In the genomic region with DNA sequence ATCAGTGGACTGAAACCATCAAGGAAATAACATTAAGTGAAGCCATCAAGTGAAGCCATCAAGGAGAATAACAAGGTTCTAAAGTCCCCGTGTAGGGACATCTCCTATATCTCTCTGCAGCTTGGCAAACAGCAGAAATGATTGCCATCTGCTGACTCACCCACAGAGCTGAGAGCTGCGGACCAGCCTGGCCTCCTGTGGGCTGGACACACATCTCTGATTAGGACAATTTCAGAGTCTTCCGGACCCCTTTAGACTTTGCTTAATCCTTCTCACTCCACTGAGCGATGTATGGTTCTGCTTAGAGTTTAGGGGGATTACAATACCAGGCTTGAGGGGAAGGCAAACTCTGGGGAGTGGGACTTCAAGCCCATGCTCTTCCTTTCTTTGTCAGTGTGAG, we compare ENCODE assay signal across 20 mouse cellular contexts.
A peak's percentile ranks its signal among the peaks of the same experiment; 100 is the strongest.
DNase-seq lines count a peak whose midpoint lies in the region; ATAC-seq and TF ChIP-seq lines count a peak whose summit lies in the region.
"Had no signal": no experiment of that assay in that cellular context is flagged by ENCODE, and none has a peak within 500 bp of the region (broad histone marks: within the 10 kb centered on the region; RNA-seq: fewer than 3 reads in every experiment).

No protein-coding gene starts in this region.

- no peak overlapping the region for H3K27ac ChIP-seq in midbrain, embryonic 12.5 days (replicated peaks)
- H3K27ac ChIP-seq in midbrain, embryonic 11.5 days (ENCODE audit: low read depth, low read length): no peak overlapping the region
- H3K27ac ChIP-seq in hindbrain, postnatal 0 days: no peak overlapping the region
- H3K27ac ChIP-seq: embryonic facial prominence, embryonic 12.5 days; kidney, embryonic 15.5 days had no signal

- no peak overlapping the region for H3K4me3 ChIP-seq in midbrain, embryonic 12.5 days
- no peak overlapping the region for H3K4me3 ChIP-seq in midbrain, embryonic 11.5 days (ENCODE audit: low read depth, low read length)
- no peak overlapping the region for H3K4me3 ChIP-seq in hindbrain, postnatal 0 days (ENCODE audit: low read length)
- H3K4me3 ChIP-seq: embryonic facial prominence, embryonic 12.5 days; kidney, embryonic 15.5 days had no signal

- DNase-seq in heart, adult 11 months: peak; percentile 62
- DNase-seq in heart, postnatal 14 days: no peak
- DNase-seq in midbrain, embryonic 11.5 days (ENCODE audit: low spot score, missing footprints): no peak
- no peak for DNase-seq in hindbrain, postnatal 0 days (ENCODE audit: low spot score)
- DNase-seq in retina, embryonic 14.5 days (ENCODE audit: low spot score): peak; percentile 20
- DNase-seq in kidney, adult 8-10 months: no peak
- DNase-seq: adrenal gland, adult 8-10 months; cerebellum, adult 11-12 months; gastrocnemius, postnatal 36 days; heart, postnatal 36 days; kidney, postnatal 36 days; layer of hippocampus, postnatal 36 days; lung, postnatal 4 days; right cerebral cortex, postnatal 25 days; thymus, postnatal 25 days had no signal

- 0 out of 2 replicates have a peak, but pooled peaks have one; percentile 38 for ATAC-seq in midbrain, embryonic 12.5 days (ENCODE audit: low FRiP score, low read depth)
- no peak for ATAC-seq in midbrain, embryonic 11.5 days (ENCODE audit: low FRiP score)
- ATAC-seq in hindbrain, postnatal 0 days: peak; percentile 38
- ATAC-seq: activated CD4-positive, CD25-positive, alpha-beta regulatory T cell, adult 4 months; intestine, embryonic 16.5 days had no signal

- intact Hi-C loops in heart, postnatal 14 days (cut with DNase I): no loop called here

- 21% methylated on average over 4 of the region's 4 CpGs for WGBS in midbrain, embryonic 12.5 days
- WGBS in midbrain, embryonic 11.5 days: 29% methylated on average over 4 of the region's 4 CpGs
- 39% methylated on average over 4 of the region's 4 CpGs for WGBS in hindbrain, postnatal 0 days

- H3K9me3 ChIP-seq in midbrain, embryonic 12.5 days: no peaks in the 10 kb centered on the region
- no peaks in the 10 kb centered on the region for H3K9me3 ChIP-seq in midbrain, embryonic 11.5 days (ENCODE audit: control insufficient read depth, low read length)
- no peaks in the 10 kb centered on the region for H3K9me3 ChIP-seq in hindbrain, postnatal 0 days (ENCODE audit: low read length)
- H3K9me3 ChIP-seq: embryonic facial prominence, embryonic 12.5 days; kidney, embryonic 15.5 days had no signal

- TF ChIP-seq CTCF in hindbrain, postnatal 0 days (IDR thresholded peaks at IDR 0.05; ENCODE audit: low read depth): no peak

- H3K4me1 ChIP-seq in midbrain, embryonic 12.5 days: peaks cover 18% of the 10 kb centered on the region; the same call in 1 of the 2 replicates
- H3K4me1 ChIP-seq in midbrain, embryonic 11.5 days (ENCODE audit: control insufficient read depth, insufficient read depth, low read length): peaks cover 4% of the 10 kb centered on the region
- no peaks in the 10 kb centered on the region; the same call in 1 of the 2 replicates for H3K4me1 ChIP-seq in hindbrain, postnatal 0 days (ENCODE audit: insufficient read depth, low read length)
- H3K4me1 ChIP-seq: embryonic facial prominence, embryonic 12.5 days had no signal

- H3K27me3 ChIP-seq in midbrain, embryonic 12.5 days: peaks cover 8% of the 10 kb centered on the region; the same call in 1 of the 2 replicates
- H3K27me3 ChIP-seq in midbrain, embryonic 11.5 days (ENCODE audit: control insufficient read depth, insufficient read depth, low read length): no peaks in the 10 kb centered on the region
- H3K27me3 ChIP-seq in hindbrain, postnatal 0 days (ENCODE audit: insufficient read depth, low read length): no peaks in the 10 kb centered on the region
- H3K27me3 ChIP-seq: embryonic facial prominence, embryonic 12.5 days; kidney, embryonic 15.5 days had no signal

- no peak overlapping the region for H3K9ac ChIP-seq in midbrain, embryonic 12.5 days (replicated peaks)
- H3K9ac ChIP-seq in midbrain, embryonic 11.5 days (ENCODE audit: low read length): no peak overlapping the region
- no peak overlapping the region for H3K9ac ChIP-seq in hindbrain, postnatal 0 days (replicated peaks; ENCODE audit: low read length)
- H3K9ac ChIP-seq: embryonic facial prominence, embryonic 12.5 days; kidney, embryonic 15.5 days had no signal

- no peaks in the 10 kb centered on the region for H3K36me3 ChIP-seq in midbrain, embryonic 12.5 days
- no peaks in the 10 kb centered on the region for H3K36me3 ChIP-seq in midbrain, embryonic 11.5 days (ENCODE audit: control insufficient read depth, insufficient read depth, low read length)
- H3K36me3 ChIP-seq in hindbrain, postnatal 0 days (ENCODE audit: insufficient read depth, low read length): no peaks in the 10 kb centered on the region
- H3K36me3 ChIP-seq: embryonic facial prominence, embryonic 12.5 days; kidney, embryonic 15.5 days had no signal

- H3K4me2 ChIP-seq in midbrain, embryonic 12.5 days (replicated peaks): no peak overlapping the region
- no peak overlapping the region for H3K4me2 ChIP-seq in midbrain, embryonic 11.5 days
- H3K4me2 ChIP-seq in hindbrain, postnatal 0 days (ENCODE audit: low read depth, low read length): no peak overlapping the region
- H3K4me2 ChIP-seq: embryonic facial prominence, embryonic 12.5 days; kidney, embryonic 15.5 days had no signal

Comparison
In these comparisons a context has a peak if more than half of its experiments do, and no peak if none do; other contexts are left out.
1. DNase-seq: peak in heart, adult 11 months (single experiment) and retina, embryonic 14.5 days (single experiment); none in heart, postnatal 14 days (0 of 2), midbrain, embryonic 11.5 days (single experiment), hindbrain, postnatal 0 days (single experiment) and kidney, adult 8-10 months (0 of 2).